Mouse (Mus musculus): ENCODE data around the gene Anks4b. TPM values are rescaled to one million over a fixed set of nuclear protein-coding genes. Genes with fewer than 3 reads are reported as not detected.

Anks4b gene
- total RNA-seq (2012; rRNA removed), result 0.04 TPM in 1 of 2 replicates, not detected in the other

DNA sequence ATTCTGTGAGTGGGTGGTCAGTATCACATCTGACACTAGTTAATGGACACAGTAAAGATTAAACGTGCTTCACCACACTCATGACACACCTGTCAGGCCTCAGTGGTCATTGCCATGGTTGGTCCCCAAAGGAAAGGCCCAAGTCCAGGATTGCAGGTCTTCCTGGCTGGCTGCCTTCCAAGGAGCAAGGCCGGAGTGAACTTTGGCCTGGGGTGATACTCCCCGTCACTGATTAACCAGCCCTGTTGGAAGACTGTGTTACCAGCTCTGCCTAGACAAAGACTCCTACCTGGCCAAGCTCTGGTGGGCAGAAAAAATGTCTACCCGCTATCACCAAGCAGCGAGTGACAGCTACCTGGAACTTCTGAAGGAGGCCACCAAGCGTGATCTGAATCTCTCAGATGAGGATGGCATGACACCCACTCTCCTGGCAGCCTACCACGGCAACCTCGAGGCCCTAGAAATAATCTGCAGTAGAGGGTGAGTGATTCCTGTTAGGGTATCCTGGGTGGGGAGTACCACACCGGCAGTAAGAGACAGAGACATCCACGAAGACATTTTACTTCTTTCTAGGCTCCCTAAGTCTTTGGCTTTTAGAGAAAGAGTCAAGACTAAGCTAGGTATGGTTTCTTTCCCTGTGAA is at the start of gene Anks4b:
Gene Anks4b (plus strand): TSS at position 256 of the 642 bp plus-strand sequence.
- Histone ChIP-seq H3K36me3 (ENCODE audit: control insufficient read depth, insufficient read depth, low read length, poor library complexity, severe bottlenecking) (no peaks in the 10 kb centered on the region), H3K4me3 (ENCODE audit: insufficient read depth in 1 of 2, low read depth in 1 of 2, low read length in 2 of 2, poor library complexity in 1 of 2, severe bottlenecking in 1 of 2) (no peak within 1 kb of the TSS), H3K9ac (ENCODE audit: insufficient read depth, low read depth, low read length, poor library complexity, severe bottlenecking) (no peak within 1 kb of the TSS), H3K4me1 (ENCODE audit: control insufficient read depth in 2 of 2, insufficient read depth in 2 of 2, low read length in 2 of 2, poor library complexity in 1 of 2) (no peaks in the 10 kb centered on the region), H3K9me3 (ENCODE audit: control insufficient read depth, insufficient read depth, low read depth, low read length) (no peaks in the 10 kb centered on the region), H3K27ac (ENCODE audit: insufficient read depth, low read depth, low read length, poor library complexity, severe bottlenecking) (no peak within 1 kb of the TSS)
- in situ Hi-C loops (cut with MboI; ENCODE audit: low sequenced_read_pairs in 2 of 2, unreplicated experiment in 2 of 2), result no loop called here
- TF ChIP-seq CHD2 (IDR thresholded peaks at IDR 0.05; ENCODE audit: low read depth, low read length), result no peak
- no peak for TF ChIP-seq HCFC1 (IDR thresholded peaks at IDR 0.05; ENCODE audit: borderline replicate concordance, insufficient read depth, low read length)
- TF ChIP-seq ZNF384 (IDR thresholded peaks at IDR 0.05; ENCODE audit: low read depth, low read length), result no peak
- no peak for TF ChIP-seq MAFK (IDR thresholded peaks at IDR 0.05; ENCODE audit: insufficient read depth, low read depth, low read length)
- no peak for TF ChIP-seq ZC3H11A (IDR thresholded peaks at IDR 0.05; ENCODE audit: borderline replicate concordance, low read depth, low read length)
- no peak for DNase-seq (ENCODE audit: low read depth, low spot score)

- no peak overlapping the region for H3K4me3 ChIP-seq (ENCODE audit: insufficient read depth in 1 of 2, low read depth in 1 of 2, low read length in 2 of 2, poor library complexity in 1 of 2, severe bottlenecking in 1 of 2)
- in situ Hi-C loops (cut with MboI; ENCODE audit: low sequenced_read_pairs in 2 of 2, unreplicated experiment in 2 of 2), result no loop called here
- H3K9ac ChIP-seq (ENCODE audit: insufficient read depth, low read depth, low read length, poor library complexity, severe bottlenecking), result no peak overlapping the region
- TF ChIP-seq CHD2 (IDR thresholded peaks at IDR 0.05; ENCODE audit: low read depth, low read length), result no peak
- TF ChIP-seq ZNF384 (IDR thresholded peaks at IDR 0.05; ENCODE audit: low read depth, low read length), result no peak
- no peak for TF ChIP-seq HCFC1 (IDR thresholded peaks at IDR 0.05; ENCODE audit: borderline replicate concordance, insufficient read depth, low read length)
- TF ChIP-seq MAFK (IDR thresholded peaks at IDR 0.05; ENCODE audit: insufficient read depth, low read depth, low read length), result no peak
- TF ChIP-seq ZC3H11A (IDR thresholded peaks at IDR 0.05; ENCODE audit: borderline replicate concordance, low read depth, low read length), result peak; percentile 52; the same call in 1 of the 2 replicates
- no peak overlapping the region for H3K27ac ChIP-seq (ENCODE audit: insufficient read depth, low read depth, low read length, poor library complexity, severe bottlenecking)
- H3K4me1 ChIP-seq (ENCODE audit: control insufficient read depth in 2 of 2, insufficient read depth in 2 of 2, low read length in 2 of 2, poor library complexity in 1 of 2), result no peaks in the 10 kb centered on the region; a peak in 1 of 4 replicates
- H3K9me3 ChIP-seq (ENCODE audit: control insufficient read depth, insufficient read depth, low read depth, low read length), result no peaks in the 10 kb centered on the region
- DNase-seq (ENCODE audit: low read depth, low spot score), result no peak
- peaks cover 2% of the 10 kb centered on the region; the same call in 1 of the 2 replicates for H3K36me3 ChIP-seq (ENCODE audit: control insufficient read depth, insufficient read depth, low read length, poor library complexity, severe bottlenecking)
Measured at GRCm38 (mm10) chr7:120124844-120125243, 48.8 kb upstream of the Anks4b start.

GRCm38 (mm10) chr7:120126976-120127685 is 46.5 kb upstream of the Anks4b start:
- Histone ChIP-seq H3K9ac (ENCODE audit: insufficient read depth, low read depth, low read length, poor library complexity, severe bottlenecking) (no peak overlapping the region), H3K4me3 (ENCODE audit: insufficient read depth in 1 of 2, low read depth in 1 of 2, low read length in 2 of 2, poor library complexity in 1 of 2, severe bottlenecking in 1 of 2) (no peak overlapping the region), H3K9me3 (ENCODE audit: control insufficient read depth, insufficient read depth, low read depth, low read length) (no peaks in the 10 kb centered on the region), H3K27ac (ENCODE audit: insufficient read depth, low read depth, low read length, poor library complexity, severe bottlenecking) (no peak overlapping the region), H3K4me1 (ENCODE audit: control insufficient read depth in 2 of 2, insufficient read depth in 2 of 2, low read length in 2 of 2, poor library complexity in 1 of 2) (no peaks in the 10 kb centered on the region; a peak in 1 of 4 replicates), H3K36me3 (ENCODE audit: control insufficient read depth, insufficient read depth, low read length, poor library complexity, severe bottlenecking) (no peaks in the 10 kb centered on the region)
- DNase-seq (ENCODE audit: low read depth, low spot score), result no peak
- no peak for TF ChIP-seq CHD2 (IDR thresholded peaks at IDR 0.05; ENCODE audit: low read depth, low read length)
- in situ Hi-C loops (cut with MboI; ENCODE audit: low sequenced_read_pairs in 2 of 2, unreplicated experiment in 2 of 2), result no loop called here

GRCm38 (mm10) chr7:120127686-120128059 is 46.0 kb upstream of the Anks4b start:
- no peak for DNase-seq (ENCODE audit: low read depth, low spot score)
- Histone ChIP-seq H3K36me3 (ENCODE audit: control insufficient read depth, insufficient read depth, low read length, poor library complexity, severe bottlenecking) (no peaks in the 10 kb centered on the region), H3K27ac (ENCODE audit: insufficient read depth, low read depth, low read length, poor library complexity, severe bottlenecking) (no peak overlapping the region), H3K9me3 (ENCODE audit: control insufficient read depth, insufficient read depth, low read depth, low read length) (no peaks in the 10 kb centered on the region), H3K9ac (ENCODE audit: insufficient read depth, low read depth, low read length, poor library complexity, severe bottlenecking) (no peak overlapping the region), H3K4me3 (ENCODE audit: insufficient read depth in 1 of 2, low read depth in 1 of 2, low read length in 2 of 2, poor library complexity in 1 of 2, severe bottlenecking in 1 of 2) (no peak overlapping the region), H3K4me1 (ENCODE audit: control insufficient read depth in 2 of 2, insufficient read depth in 2 of 2, low read length in 2 of 2, poor library complexity in 1 of 2) (no peaks in the 10 kb centered on the region; a peak in 1 of 4 replicates)
- no peak for TF ChIP-seq ZNF384 (IDR thresholded peaks at IDR 0.05; ENCODE audit: low read depth, low read length)
- in situ Hi-C loops (cut with MboI; ENCODE audit: low sequenced_read_pairs in 2 of 2, unreplicated experiment in 2 of 2), result no loop called here

DNA sequence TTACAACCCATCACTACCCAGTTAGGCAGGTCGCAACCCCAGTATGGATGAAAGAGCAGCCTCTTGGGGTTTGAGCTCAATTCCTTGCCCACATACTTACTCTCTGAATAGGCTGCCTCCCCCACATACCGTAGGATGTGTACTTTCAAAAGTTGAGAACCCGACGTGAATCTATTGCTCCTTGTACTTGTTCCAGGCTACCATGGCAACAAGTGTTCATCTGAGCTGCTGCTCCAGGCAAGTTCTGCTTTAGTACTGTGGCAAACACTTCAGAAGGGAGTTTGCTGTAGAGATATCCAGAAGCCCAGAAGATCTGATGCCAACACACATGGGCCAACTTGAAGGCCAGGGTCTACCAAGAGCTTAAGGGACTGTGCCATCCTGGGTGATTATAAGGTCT is 44.7 kb upstream of the Anks4b start:
- no peak overlapping the region for H3K27ac ChIP-seq (ENCODE audit: insufficient read depth, low read depth, low read length, poor library complexity, severe bottlenecking)
- in situ Hi-C loops (cut with MboI; ENCODE audit: low sequenced_read_pairs in 2 of 2, unreplicated experiment in 2 of 2), result no loop called here
- no peak overlapping the region for H3K4me3 ChIP-seq (ENCODE audit: insufficient read depth in 1 of 2, low read depth in 1 of 2, low read length in 2 of 2, poor library complexity in 1 of 2, severe bottlenecking in 1 of 2)
- H3K9ac ChIP-seq (ENCODE audit: insufficient read depth, low read depth, low read length, poor library complexity, severe bottlenecking), result no peak overlapping the region
- TF ChIP-seq ZC3H11A (IDR thresholded peaks at IDR 0.05; ENCODE audit: borderline replicate concordance, low read depth, low read length) (no peak), CHD2 (IDR thresholded peaks at IDR 0.05; ENCODE audit: low read depth, low read length) (no peak), ZNF384 (IDR thresholded peaks at IDR 0.05; ENCODE audit: low read depth, low read length) (no peak), HCFC1 (IDR thresholded peaks at IDR 0.05; ENCODE audit: borderline replicate concordance, insufficient read depth, low read length) (no peak), MAFK (IDR thresholded peaks at IDR 0.05; ENCODE audit: insufficient read depth, low read depth, low read length) (no peak)
- no peaks in the 10 kb centered on the region for H3K9me3 ChIP-seq (ENCODE audit: control insufficient read depth, insufficient read depth, low read depth, low read length)
- DNase-seq (ENCODE audit: low read depth, low spot score), result no peak
- no peaks in the 10 kb centered on the region; a peak in 1 of 4 replicates for H3K4me1 ChIP-seq (ENCODE audit: control insufficient read depth in 2 of 2, insufficient read depth in 2 of 2, low read length in 2 of 2, poor library complexity in 1 of 2)
- H3K36me3 ChIP-seq (ENCODE audit: control insufficient read depth, insufficient read depth, low read length, poor library complexity, severe bottlenecking), result no peaks in the 10 kb centered on the region
